Mouse (Mus musculus): Measurements from ENCODE around the gene Strada.

GRCm38 (mm10) chr11:106162237-106162636, 39.7 kb downstream of the Strada start:
- TF ChIP-seq CTCF (conservative IDR thresholded peaks at IDR 0.05; ENCODE audit: low read length) (no peak), POU5F1 (IDR thresholded peaks at IDR 0.05; ENCODE audit: borderline replicate concordance, low read length) (no peak), NANOG (IDR thresholded peaks at IDR 0.05; ENCODE audit: borderline replicate concordance, low read length) (no peak)

All from E14TG2a.4 (cell line).